Mouse (Mus musculus) G1E (cell line): Measurements from ENCODE around the gene Armc9. TPM values are rescaled to one million over a fixed set of nuclear protein-coding genes. Genes with fewer than 3 reads are reported as not detected.

ENCODE experiments used
- ATAC-seq: 2 replicates; pipeline ENCODE4 v1.8.0; 2016; ENCODE audit warnings: mild to moderate bottlenecking; ENCODE audit not compliant: insufficient number of reproducible peaks, poor library complexity, low FRiP score, severe bottlenecking; ENCODE audit errors: extremely low read depth
- DNase-seq: peaks from one replicate; pipeline ENCODE4 v3.0.0; 2012; ENCODE audit warnings: low spot score
- H3K27me3 ChIP-seq: 2 replicates; pipeline ENCODE4 v1.6.1; 2012; ENCODE audit warnings: mild to moderate bottlenecking, low read length, inconsistent platforms; ENCODE audit not compliant: insufficient read depth
- H3K36me3 ChIP-seq: replicated peaks from 2 replicates; pipeline ENCODE3; 2012; ENCODE audit warnings: mild to moderate bottlenecking, inconsistent platforms
- H3K4me1 ChIP-seq: 2 replicates; pipeline ENCODE4 v1.6.1; 2012; ENCODE audit warnings: low read depth, low read length, inconsistent platforms, mixed read lengths; ENCODE audit not compliant: insufficient read depth
- H3K4me3 ChIP-seq: 2 replicates; pipeline ENCODE4 v1.5.1; 2012; ENCODE audit warnings: low read depth, mild to moderate bottlenecking, inconsistent platforms, low read length, moderate library complexity, mixed read lengths
- H3K9me3 ChIP-seq: replicated peaks from 2 replicates; pipeline ENCODE4 v1.6.1; 2012; ENCODE audit warnings: inconsistent platforms
- CTCF ChIP-seq: IDR thresholded peaks from 2 replicates; pipeline ENCODE4 v1.5.1; 2012; ENCODE audit warnings: low read depth, low read length, inconsistent platforms, mixed read lengths
- GATA1 ChIP-seq: IDR thresholded peaks from 2 replicates; pipeline ENCODE4 v1.6.1; 2012; ENCODE audit warnings: borderline replicate concordance, low read length, inconsistent platforms, mixed read lengths
- GATA2 ChIP-seq: IDR thresholded peaks from 2 replicates; pipeline ENCODE4 v1.6.1; 2012; ENCODE audit warnings: low read depth, low read length, inconsistent platforms, borderline replicate concordance
- POLR2AphosphoS5 ChIP-seq: IDR thresholded peaks from 2 replicates; pipeline ENCODE4 v1.6.1; 2012; ENCODE audit warnings: low read depth, low read length, inconsistent platforms; ENCODE audit not compliant: insufficient replicate concordance
- TAL1 ChIP-seq: conservative IDR thresholded peaks from 2 replicates; pipeline ENCODE4 v1.6.1; 2012; ENCODE audit warnings: low read depth, low read length, inconsistent platforms, mixed read lengths
- polyA plus RNA-seq: library from polyadenylated mRNA; stranded (reverse); fragments of >175 nt; gene quantifications from 2 replicates; pipeline ENCODE4 v1.2.3, GENCODE M21; 2012
- total RNA-seq, 2 experiments: library from RNA; stranded (forward) in 1 of 2; stranded (reverse) in 1 of 2; fragments of 200-1000 nt in 1 of 2; fragments of >200 nt in 1 of 2; fragmentation: Nextera tagmentation in 1 of 2; gene quantifications; 2 replicates each; pipeline ENCODE4 v1.2.3; 2014 to 2017

The Armc9 gene
- total and polyA plus RNA-seq, 3 experiments, result 4.8 to 15.0 (median 12.3) TPM

DNA sequence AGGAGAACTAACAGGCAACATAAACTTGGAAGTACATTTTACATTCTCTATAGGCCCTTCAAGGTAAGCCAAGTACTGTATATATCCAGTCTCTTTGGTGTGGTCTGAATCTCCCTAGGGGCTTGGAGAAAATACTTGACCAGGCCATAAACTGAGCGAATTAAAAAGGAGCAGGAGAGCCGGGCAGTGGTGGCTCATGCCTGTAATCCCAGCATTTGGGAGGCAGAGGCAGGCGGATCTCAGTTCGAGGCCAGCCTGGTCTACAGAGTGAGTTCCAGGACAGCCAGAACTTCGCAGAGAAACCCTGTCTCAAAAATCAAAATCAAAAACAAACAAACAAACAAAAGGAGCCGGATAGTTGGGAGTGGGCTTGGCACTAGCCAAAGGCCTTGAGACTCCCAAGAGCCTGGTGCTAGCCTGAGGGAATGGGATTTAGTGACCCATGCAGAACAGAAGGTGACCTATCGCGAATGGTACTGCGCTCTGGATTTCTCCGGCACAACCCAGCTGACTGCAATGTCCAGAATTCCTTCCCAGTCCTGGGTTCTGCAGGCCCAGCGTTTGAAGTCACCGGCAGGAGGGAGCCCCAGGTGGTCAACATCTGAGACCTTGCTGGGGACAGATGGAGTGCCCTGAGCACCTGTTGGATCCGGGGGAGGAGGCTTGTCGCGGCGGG is 158.7 kb downstream of the Armc9 start:
- Histone ChIP-seq H3K36me3 (no peaks in the 10 kb centered on the region), H3K4me1 (0 out of 2 replicates have a peak, but pooled peaks cover 3% of the 10 kb centered on the region), H3K9me3 (no peaks in the 10 kb centered on the region), H3K4me3 (no peak overlapping the region), H3K27me3 (peaks cover 28% of the 10 kb centered on the region)
- ATAC-seq (no peak), DNase-seq (no peak)
- TF ChIP-seq TAL1 (no peak), CTCF (no peak), GATA1 (no peak), GATA2 (no peak), POLR2AphosphoS5 (no peak)

GRCm38 (mm10) chr1:86313772-86314125 is 159.2 kb downstream of the Armc9 start:
- Histone ChIP-seq H3K9me3 (no peaks in the 10 kb centered on the region), H3K4me1 (0 out of 2 replicates have a peak, but pooled peaks cover 3% of the 10 kb centered on the region), H3K4me3 (no peak overlapping the region), H3K27me3 (peaks cover 26% of the 10 kb centered on the region), H3K36me3 (no peaks in the 10 kb centered on the region)
- no peak for TF ChIP-seq TAL1
- no peak for TF ChIP-seq GATA2
- TF ChIP-seq GATA1, result no peak
- no peak for TF ChIP-seq CTCF
- TF ChIP-seq POLR2AphosphoS5, result no peak
- DNase-seq (no peak), ATAC-seq (no peak)

DNA sequence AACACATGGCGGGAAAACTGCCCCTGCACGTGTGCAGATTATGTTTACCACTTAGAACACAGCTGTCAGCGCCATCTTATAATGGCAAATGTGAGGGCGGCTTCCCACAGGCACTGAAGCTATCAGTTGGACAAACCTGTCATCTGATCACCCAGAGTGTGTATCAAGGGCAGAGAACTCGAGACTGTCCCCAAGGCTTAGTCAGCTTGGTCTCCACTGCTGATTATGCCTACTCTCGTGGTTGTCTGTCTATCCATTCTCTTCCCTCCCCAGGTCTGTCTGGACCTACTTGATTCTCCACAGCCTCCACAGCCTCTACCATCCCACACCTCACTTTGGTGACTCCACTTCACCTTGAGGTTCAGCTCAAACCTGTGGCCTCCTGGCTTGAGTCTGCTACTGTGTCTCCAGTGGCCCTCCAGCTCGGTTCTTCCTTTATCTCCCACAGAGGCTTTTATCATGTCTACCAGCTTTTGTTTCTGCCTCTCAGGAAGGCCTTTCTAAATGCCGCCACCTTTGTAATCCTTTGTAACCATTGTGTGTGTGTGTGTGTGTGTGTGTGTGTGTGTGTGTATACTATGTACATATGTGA is 166.3 kb downstream of the Armc9 start:
- Histone ChIP-seq H3K4me1 (0 out of 2 replicates have a peak, but pooled peaks cover 3% of the 10 kb centered on the region), H3K9me3 (no peaks in the 10 kb centered on the region), H3K27me3 (peaks cover 19% of the 10 kb centered on the region), H3K36me3 (no peaks in the 10 kb centered on the region), H3K4me3 (no peak overlapping the region)
- DNase-seq, result no peak
- TF ChIP-seq GATA1, result no peak
- TF ChIP-seq GATA2, result no peak
- no peak for TF ChIP-seq POLR2AphosphoS5
- no peak for TF ChIP-seq TAL1
- TF ChIP-seq CTCF, result no peak
- ATAC-seq, result no peak

Other genes with a start within 250 kb of the Armc9 start
- not detected in 2 replicates for gene 4933407L21Rik, start 226.3 kb upstream of the Armc9 start, total RNA-seq (2014; fragmentation: Nextera tagmentation)
- gene 4933407L21Rik, start 226.3 kb upstream of the Armc9 start, total RNA-seq (2017), result 0.05 TPM in 1 of 2 replicates, not detected in the other
- gene 4933407L21Rik, start 226.3 kb upstream of the Armc9 start, polyA plus RNA-seq, result not detected in 2 replicates
- gene Gpr55, start 193.8 kb upstream of the Armc9 start, total RNA-seq (2014; fragmentation: Nextera tagmentation), result 0.30 and 0.44 TPM in 2 replicates
- gene Gpr55, start 193.8 kb upstream of the Armc9 start, total RNA-seq (2017), result 0.93 and 1.2 TPM in 2 replicates
- gene Gpr55, start 193.8 kb upstream of the Armc9 start, polyA plus RNA-seq, result 0.14 and 0.37 TPM in 2 replicates
- not detected in 2 replicates for gene Spata3, start 138.0 kb upstream of the Armc9 start, total RNA-seq (2014; fragmentation: Nextera tagmentation)
- 0.52 TPM in 1 of 2 replicates, not detected in the other for gene Spata3, start 138.0 kb upstream of the Armc9 start, total RNA-seq (2017)
- not detected in 2 replicates for gene Spata3, start 138.0 kb upstream of the Armc9 start, polyA plus RNA-seq
- not detected in 2 replicates for gene 2810459M11Rik, start 108.9 kb upstream of the Armc9 start, total RNA-seq (2014; fragmentation: Nextera tagmentation)
- gene 2810459M11Rik, start 108.9 kb upstream of the Armc9 start, total RNA-seq (2017), result 0.11 TPM in 1 of 2 replicates, not detected in the other
- gene 2810459M11Rik, start 108.9 kb upstream of the Armc9 start, polyA plus RNA-seq, result not detected in 2 replicates
- gene Psmd1, start 90.4 kb upstream of the Armc9 start, total RNA-seq (2014; fragmentation: Nextera tagmentation), result 172 and 231 TPM in 2 replicates
- gene Psmd1, start 90.4 kb upstream of the Armc9 start, total RNA-seq (2017), result 176 and 200 TPM in 2 replicates
- gene Psmd1, start 90.4 kb upstream of the Armc9 start, polyA plus RNA-seq, result 25.5 and 42.8 TPM in 2 replicates
- gene Htr2b, start 42.8 kb upstream of the Armc9 start, total RNA-seq (2014; fragmentation: Nextera tagmentation), result not detected in 2 replicates
- 0.11 and 0.12 TPM in 2 replicates for gene Htr2b, start 42.8 kb upstream of the Armc9 start, total RNA-seq (2017)
- not detected in 2 replicates for gene Htr2b, start 42.8 kb upstream of the Armc9 start, polyA plus RNA-seq
- gene Gm21972, start 21.1 kb upstream of the Armc9 start, total RNA-seq (2014; fragmentation: Nextera tagmentation), result 8.2 and 15.5 TPM in 2 replicates
- gene Gm21972, start 21.1 kb upstream of the Armc9 start, total RNA-seq (2017), result 9.3 and 17.7 TPM in 2 replicates
- gene Gm21972, start 21.1 kb upstream of the Armc9 start, polyA plus RNA-seq, result 9.2 and 10.7 TPM in 2 replicates
- gene B3gnt7, start 148.1 kb downstream of the Armc9 start, total RNA-seq (2014; fragmentation: Nextera tagmentation), result not detected in 2 replicates
- 0.12 and 0.16 TPM in 2 replicates for gene B3gnt7, start 148.1 kb downstream of the Armc9 start, total RNA-seq (2017)
- 0.02 TPM in 1 of 2 replicates, not detected in the other for gene B3gnt7, start 148.1 kb downstream of the Armc9 start, polyA plus RNA-seq
- gene Ncl, start 204.6 kb downstream of the Armc9 start, total RNA-seq (2014; fragmentation: Nextera tagmentation), result 1,241 and 1,318 TPM in 2 replicates
- 259 and 387 TPM in 2 replicates for gene Ncl, start 204.6 kb downstream of the Armc9 start, total RNA-seq (2017)
- gene Ncl, start 204.6 kb downstream of the Armc9 start, polyA plus RNA-seq, result 2,119 and 2,262 TPM in 2 replicates